Mouse (Mus musculus): Measurements from ENCODE around the gene Cd151.

DNA sequence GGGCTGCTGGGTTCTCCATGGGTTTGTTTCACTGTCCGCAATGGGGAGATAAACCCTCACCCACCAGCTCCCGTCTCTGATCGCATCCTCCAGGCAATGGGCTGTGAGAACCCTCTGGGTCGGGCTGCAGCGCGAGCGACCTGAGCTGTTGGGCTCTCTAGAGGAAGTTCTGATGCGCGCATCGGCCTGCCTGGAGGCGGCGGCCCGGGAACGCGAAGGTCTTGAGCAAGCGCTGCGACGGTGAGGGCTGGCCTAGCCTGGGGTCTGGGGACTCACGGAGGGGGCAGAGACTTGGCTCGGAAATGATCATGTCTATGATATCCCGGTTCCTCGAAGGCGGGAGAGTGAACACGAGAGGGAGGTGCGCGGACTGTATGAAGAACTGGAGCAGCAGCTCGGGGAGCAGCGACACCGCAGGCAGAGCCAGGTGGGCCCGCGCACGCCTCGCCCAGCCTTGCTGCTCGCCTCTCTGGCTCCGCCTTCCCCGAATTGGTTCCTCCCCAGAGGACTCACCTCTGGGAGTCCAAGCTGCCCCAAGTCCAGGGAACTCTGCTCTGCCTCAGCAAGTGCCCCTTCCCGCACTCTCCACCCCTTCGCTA is 2.5 kb upstream of the Cd151 start:
- TF ChIP-seq CTCF (IDR thresholded peaks at IDR 0.05; ENCODE audit: insufficient read depth, low read depth, low read length) (no peak), POLR2A (IDR thresholded peaks at IDR 0.05; ENCODE audit: insufficient read depth, low read depth, low read length) (no peak)

Measured in olfactory bulb, adult 2 months (tissue).